Comparison of ENCODE assay signal across 9 mouse cellular contexts in genomic region chr5:131306908-131307655, GRCm38 (mm10). TPM values are rescaled to one million over a fixed set of nuclear protein-coding genes. Genes with fewer than 3 reads are reported as not detected.
DNase-seq lines count a peak whose midpoint lies in the region; ATAC-seq lines count a peak whose summit lies in the region.
"Had no signal": no experiment of that assay in that cellular context is flagged by ENCODE, and none has a peak within 500 bp of the region (broad histone marks: within the 10 kb centered on the region; RNA-seq: fewer than 3 reads in every experiment).

No protein-coding gene starts in this region.

- H3K27ac ChIP-seq in hindbrain, embryonic 12.5 days, result peak overlapping the region; percentile 89
- peak overlapping the region; percentile 79 for H3K27ac ChIP-seq in limb, embryonic 10.5 days
- H3K27ac ChIP-seq in midbrain, embryonic 15.5 days, result peak overlapping the region; percentile 89

- ATAC-seq in frontal cortex, adult (ENCODE audit: low TSS enrichment), result peak; percentile 53
- peak; percentile 72 for ATAC-seq in hindbrain, embryonic 12.5 days (ENCODE audit: low FRiP score)
- peak; percentile 73 for ATAC-seq in midbrain, embryonic 15.5 days (replicated peaks)

- peak overlapping the region; percentile 57 for H3K4me3 ChIP-seq in hindbrain, embryonic 12.5 days
- H3K4me3 ChIP-seq in limb, embryonic 10.5 days, result peak overlapping the region; percentile 79
- H3K4me3 ChIP-seq in midbrain, embryonic 15.5 days, result peak overlapping the region; percentile 61

- under 1% methylated on average over 64 of the region's 64 CpGs for WGBS in hindbrain, embryonic 12.5 days
- WGBS in limb, embryonic 10.5 days, result under 1% methylated on average over 64 of the region's 64 CpGs
- WGBS in midbrain, embryonic 15.5 days, result 1% methylated on average over 63 of the region's 64 CpGs

- DNase-seq in adrenal gland, adult 2 months, result peak; percentile 57
- DNase-seq in cerebellum, adult 18-20 months, result peak; percentile 78 to 84
- DNase-seq in limb, embryonic 10.5 days (ENCODE audit: low spot score), result peak; percentile 72
- DNase-seq in testis, postnatal 10 days (ENCODE audit: low spot score), result peak; percentile 47
- no peak for DNase-seq in thymus, postnatal 0 days (ENCODE audit: low spot score)

- H3K4me1 ChIP-seq in hindbrain, embryonic 12.5 days, result peaks cover 17% of the 10 kb centered on the region
- peaks cover 24% of the 10 kb centered on the region for H3K4me1 ChIP-seq in limb, embryonic 10.5 days
- peaks cover 21% of the 10 kb centered on the region for H3K4me1 ChIP-seq in midbrain, embryonic 15.5 days

- peak overlapping the region; percentile 70 for H3K4me2 ChIP-seq in hindbrain, embryonic 12.5 days (replicated peaks)
- H3K4me2 ChIP-seq in midbrain, embryonic 15.5 days, result peak overlapping the region; percentile 76

- peak overlapping the region; percentile 66 for H3K9ac ChIP-seq in hindbrain, embryonic 12.5 days
- peak overlapping the region; percentile 59 for H3K9ac ChIP-seq in midbrain, embryonic 15.5 days

- no peaks in the 10 kb centered on the region for H3K9me3 ChIP-seq in hindbrain, embryonic 12.5 days (replicated peaks)
- no peaks in the 10 kb centered on the region for H3K9me3 ChIP-seq in limb, embryonic 10.5 days (replicated peaks)
- H3K9me3 ChIP-seq in midbrain, embryonic 15.5 days, result no peaks in the 10 kb centered on the region

- no peaks in the 10 kb centered on the region for H3K36me3 ChIP-seq in hindbrain, embryonic 12.5 days
- H3K36me3 ChIP-seq in limb, embryonic 10.5 days, result no peaks in the 10 kb centered on the region
- H3K36me3 ChIP-seq in midbrain, embryonic 15.5 days (replicated peaks), result no peaks in the 10 kb centered on the region

- H3K27me3 ChIP-seq in hindbrain, embryonic 12.5 days, result peaks cover 24% of the 10 kb centered on the region
- H3K27me3 ChIP-seq in limb, embryonic 10.5 days (ENCODE audit: low read depth, poor library complexity, severe bottlenecking), result peaks cover 46% of the 10 kb centered on the region
- H3K27me3 ChIP-seq in midbrain, embryonic 15.5 days (replicated peaks), result peaks cover 11% of the 10 kb centered on the region; the same call in 1 of the 2 replicates

RNA-seq across cellular contexts. Expression of gene Galnt17, which starts 1.2 kb away (rescaled TPM):
- 1 to 10 TPM; 2.5 to 6.4 TPM for total RNA-seq in adrenal gland, adult 2 months (2021)
- polyA plus RNA-seq in adrenal gland, adult 2 months (2012; rRNA removed), result 2.9 and 3.0 TPM in 2 replicates
- polyA plus RNA-seq in hindbrain, embryonic 12.5 days (2016; fragmentation: Nextera tagmentation; extraction: Ambion mirVana), result 4.6 and 5.6 TPM in 2 replicates
- polyA plus RNA-seq in limb, embryonic 10.5 days (2016; fragmentation: Nextera tagmentation; extraction: Ambion mirVana), result 1.0 and 1.2 TPM in 2 replicates
- polyA plus RNA-seq in midbrain, embryonic 15.5 days (2015; fragmentation: Nextera tagmentation; extraction: Ambion mirVana), result 5.8 and 7.5 TPM in 2 replicates
- 0.54 and 0.57 TPM in 2 replicates for polyA plus RNA-seq in thymus, postnatal 0 days (2015; fragmentation: Nextera tagmentation; extraction: Ambion mirVana)
- total RNA-seq: neutrophil, adult 5-6 weeks had no signal
